Mouse (Mus musculus) testis, adult 2 months (tissue): Measurements from ENCODE around the gene Oaf.

ENCODE experiments used
- CTCF ChIP-seq: fragments of 200-500 bp; IDR thresholded peaks from 2 replicates; pipeline ENCODE4 v1.5.1; 2012; ENCODE audit warnings: low read depth, mild to moderate bottlenecking, inconsistent platforms, low read length, moderate library complexity; ENCODE audit not compliant: control insufficient read depth, insufficient read depth, insufficient replicate concordance
- POLR2A ChIP-seq: fragments of 200-500 bp; IDR thresholded peaks from 2 replicates; pipeline ENCODE4 v1.6.1; 2012; ENCODE audit warnings: low read depth, mild to moderate bottlenecking, inconsistent platforms, low read length, moderate library complexity; ENCODE audit not compliant: control insufficient read depth

DNA sequence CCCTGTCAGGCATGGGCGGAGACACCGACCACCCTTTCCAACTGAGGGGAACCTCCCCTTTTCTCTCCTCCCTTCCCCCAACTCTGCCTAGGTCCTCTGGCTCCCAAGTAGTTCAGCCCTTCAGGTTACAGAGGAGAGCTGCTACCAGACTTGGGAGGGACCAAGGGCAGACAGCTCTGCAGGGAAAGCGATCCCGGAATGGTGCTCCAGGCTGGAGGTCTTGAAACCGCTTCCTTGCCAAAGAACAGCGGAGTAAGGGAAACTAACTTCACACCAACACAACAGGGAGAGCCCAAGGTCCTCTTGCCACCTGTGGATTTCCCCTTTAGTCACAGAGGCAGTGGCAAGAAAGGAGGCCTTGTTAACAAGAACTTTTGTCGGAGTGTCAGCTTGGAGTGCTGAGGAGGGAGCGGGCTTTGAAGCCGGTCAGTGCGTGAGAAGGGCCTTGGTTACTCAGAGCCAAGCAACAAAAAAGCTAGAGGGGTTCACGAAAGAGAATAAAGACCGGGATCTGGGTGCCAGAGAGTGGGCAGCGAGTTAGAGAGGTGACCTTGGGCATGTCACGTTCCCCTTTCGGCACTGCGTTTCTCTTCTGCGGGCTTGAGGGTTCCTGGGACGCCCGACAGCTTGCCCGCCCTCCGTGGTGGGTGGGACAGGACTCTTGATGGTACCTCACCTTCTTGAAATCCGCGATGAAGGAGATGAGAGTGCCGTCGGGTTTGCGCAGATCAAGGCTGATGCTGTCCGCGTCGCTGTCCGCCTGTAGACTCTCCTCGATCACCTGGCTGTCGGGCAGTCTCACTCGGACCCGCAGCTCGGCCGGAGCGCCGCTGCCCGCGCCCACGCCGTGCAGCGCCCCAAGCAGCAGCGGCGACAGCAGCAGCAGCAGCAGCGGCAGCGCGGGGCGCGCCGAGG lies 823 bp downstream of the Oaf start:
- TF ChIP-seq CTCF, result no peak
- TF ChIP-seq POLR2A, result no peak; the same call in 1 of the 2 replicates
